Mouse (Mus musculus): ENCODE results near the gene Otop2.

Gene Otop2

GRCm38 (mm10) chr11:115306863-115307262 lies at the start of gene Otop2:
Gene Otop2 (plus strand): TSS chr11:115307163.
- no peak for DNase-seq

GRCm38 (mm10) chr11:115257775-115258510 lies 49.0 kb upstream of the Otop2 start:
- no peak for DNase-seq

- DNase-seq = no peak
These were observed 47.8 kb upstream of the Otop2 start for GRCm38 (mm10) chr11:115259134-115259533.

GRCm38 (mm10) chr11:115262954-115263353 lies 44.0 kb upstream of the Otop2 start:
- no peak for DNase-seq

- DNase-seq = no peak
These were observed 42.7 kb upstream of the Otop2 start for GRCm38 (mm10) chr11:115264136-115264861.

- peak; percentile 53 for DNase-seq
These were observed 41.9 kb upstream of the Otop2 start for GRCm38 (mm10) chr11:115264862-115265668.

- no peak for DNase-seq
These were observed 41.1 kb upstream of the Otop2 start for GRCm38 (mm10) chr11:115265771-115266399.

- DNase-seq = no peak
These were observed 40.6 kb upstream of the Otop2 start for GRCm38 (mm10) chr11:115266400-115266778.

- no peak for DNase-seq
These were observed 39.7 kb upstream of the Otop2 start, which contains the start of gene Grin2c for GRCm38 (mm10) chr11:115267061-115267883. Gene Grin2c (minus strand): TSS chr11:115267243.

GRCm38 (mm10) chr11:115267958-115268357 lies 39.0 kb upstream of the Otop2 start:
- no peak for DNase-seq

GRCm38 (mm10) chr11:115269330-115270066 lies 37.5 kb upstream of the Otop2 start:
- DNase-seq = no peak

- DNase-seq = peak; percentile 69
These were observed 36.7 kb upstream of the Otop2 start for GRCm38 (mm10) chr11:115270148-115270861.

GRCm38 (mm10) chr11:115271052-115271451 lies 35.9 kb upstream of the Otop2 start:
- DNase-seq = no peak

GRCm38 (mm10) chr11:115271481-115271880 lies 35.5 kb upstream of the Otop2 start:
- no peak for DNase-seq

- DNase-seq = no peak
These were observed 34.0 kb upstream of the Otop2 start for GRCm38 (mm10) chr11:115272894-115273498.

- no peak for DNase-seq
These were observed 33.2 kb upstream of the Otop2 start for GRCm38 (mm10) chr11:115273735-115274134.

- no peak for DNase-seq
These were observed 32.8 kb upstream of the Otop2 start for GRCm38 (mm10) chr11:115274178-115274577.

GRCm38 (mm10) chr11:115274771-115275170 lies 32.2 kb upstream of the Otop2 start:
- no peak for DNase-seq

- no peak for DNase-seq
These were observed 31.5 kb upstream of the Otop2 start for GRCm38 (mm10) chr11:115275509-115275908.

- no peak for DNase-seq
These were observed 31.0 kb upstream of the Otop2 start for GRCm38 (mm10) chr11:115275954-115276353.
